Mouse (Mus musculus) heart, postnatal 0 days (tissue): ENCODE data around the gene Fgfr2. TPM values are rescaled to one million over a fixed set of nuclear protein-coding genes. Genes with fewer than 3 reads are reported as not detected.

Source experiments
- ATAC-seq: fragments of 200-750 bp; cut with Nextera tagmentation; 2 replicates; pipeline ENCODE4 v1.8.0; 2017; ENCODE audit warnings: low read depth, moderate number of reproducible peaks, moderate library complexity; ENCODE audit not compliant: insufficient read depth
- DNase-seq: peaks from one replicate; pipeline ENCODE4 v3.0.0-alpha.2; 2016; ENCODE audit warnings: low spot score
- H3K27ac ChIP-seq: fragments of 300-500 bp; sonication (generic); 2 replicates; pipeline ENCODE4 v1.5.1; 2014; ENCODE audit warnings: low read depth, mild to moderate bottlenecking
- H3K27me3 ChIP-seq: fragments of 300-500 bp; sonication (generic); 2 replicates; pipeline ENCODE4 v1.6.1; 2014; ENCODE audit warnings: low read length, mixed read lengths; ENCODE audit not compliant: control insufficient read depth, insufficient read depth
- H3K36me3 ChIP-seq: fragments of 300-500 bp; sonication (generic); replicated peaks from 2 replicates; pipeline ENCODE4 v1.6.1; 2014; ENCODE audit warnings: low read length, mixed read lengths; ENCODE audit not compliant: control insufficient read depth, insufficient read depth
- H3K4me1 ChIP-seq: fragments of 300-500 bp; sonication (generic); 2 replicates; pipeline ENCODE4 v1.6.1; 2014; ENCODE audit warnings: antibody characterized with exemption; ENCODE audit not compliant: control insufficient read depth, insufficient read depth
- H3K4me2 ChIP-seq: fragments of 300-500 bp; sonication (generic); 2 replicates; pipeline ENCODE4 v1.6.1; 2014; ENCODE audit warnings: low read depth, mild to moderate bottlenecking, low read length, moderate library complexity
- H3K4me3 ChIP-seq: fragments of 300-500 bp; sonication (generic); 2 replicates; pipeline ENCODE4 v1.5.1; 2014; ENCODE audit warnings: low read depth, low read length
- H3K9ac ChIP-seq: fragments of 300-500 bp; sonication (generic); replicated peaks from 2 replicates; pipeline ENCODE4 v1.6.1; 2014; ENCODE audit warnings: low read depth, low read length, mixed read lengths
- H3K9me3 ChIP-seq: fragments of 300-500 bp; sonication (generic); replicated peaks from 2 replicates; pipeline ENCODE4 v1.6.1; 2016; ENCODE audit warnings: low read length; ENCODE audit not compliant: control insufficient read depth
- CTCF ChIP-seq: IDR thresholded peaks from 2 replicates; pipeline ENCODE4 v1.5.1; 2016; ENCODE audit warnings: antibody characterized with exemption, control low read depth, low read depth
- EP300 ChIP-seq: IDR thresholded peaks from 2 replicates; pipeline ENCODE4 v1.6.1; 2016; ENCODE audit warnings: antibody characterized with exemption, low read depth
- WGBS: fragments of 180-500 bp; shearing (Covaris S2); extraction: QIAGEN DNeasy Blood & Tissue Kit; methylation state at CpG from one replicate; pipeline ENCODE4 v1.1.7; 2014; 5-methylcytosine and 5-hydroxymethylcytosine counted together
- polyA plus RNA-seq: library from polyadenylated mRNA; unstranded; fragments of >200 nt; fragmentation: Nextera tagmentation; extraction: Ambion mirVana; gene quantifications from 2 replicates; pipeline ENCODE4 v1.2.1, GENCODE M21; 2015
- total RNA-seq: library from RNA; depleted of rRNA; stranded (reverse); fragments of >200 nt; gene quantifications from 2 replicates; pipeline ENCODE4 v1.2.3, GENCODE M21; 2014; ENCODE audit warnings: low replicate concordance

Gene Fgfr2
- total and polyA plus RNA-seq, 2 experiments from 2014 or later = 3.8 to 11.5 TPM

GRCm38 (mm10) chr7:132272984-132273383 is 850.2 kb downstream of the Fgfr2 start:
- no peak overlapping the region for H3K9ac ChIP-seq
- WGBS = 93% methylated on average over 5 of the region's 5 CpGs
- H3K27me3 ChIP-seq = no peaks in the 10 kb centered on the region
- no peak overlapping the region for H3K27ac ChIP-seq
- no peak overlapping the region for H3K4me3 ChIP-seq
- TF ChIP-seq EP300 (no peak), CTCF (no peak)
- H3K9me3 ChIP-seq = no peaks in the 10 kb centered on the region; the same call in 1 of the 2 replicates
- ATAC-seq = no peak
- peaks cover 5% of the 10 kb centered on the region; the same call in 1 of the 2 replicates for H3K36me3 ChIP-seq
- DNase-seq = no peak
- H3K4me1 ChIP-seq = no peaks in the 10 kb centered on the region
- no peak overlapping the region for H3K4me2 ChIP-seq

- TF ChIP-seq EP300 = no peak
- no peak for TF ChIP-seq CTCF
- H3K27ac ChIP-seq = no peak overlapping the region
- H3K27me3 ChIP-seq = no peaks in the 10 kb centered on the region
- no peaks in the 10 kb centered on the region for H3K4me1 ChIP-seq
- H3K4me3 ChIP-seq = no peak overlapping the region
- WGBS = 74% methylated on average over 8 of the region's 8 CpGs
- H3K9me3 ChIP-seq = no peaks in the 10 kb centered on the region; the same call in 1 of the 2 replicates
- ATAC-seq = no peak
- no peak overlapping the region for H3K9ac ChIP-seq
- no peak overlapping the region for H3K4me2 ChIP-seq
- no peak for DNase-seq
- H3K36me3 ChIP-seq = peaks cover 9% of the 10 kb centered on the region; the same call in 1 of the 2 replicates
Measured at GRCm38 (mm10) chr7:132270364-132270763, 852.8 kb downstream of the Fgfr2 start.

- H3K4me2 ChIP-seq = no peak overlapping the region
- H3K4me1 ChIP-seq = no peaks in the 10 kb centered on the region
- H3K36me3 ChIP-seq = peaks cover 9% of the 10 kb centered on the region; the same call in 1 of the 2 replicates
- no peak overlapping the region for H3K27ac ChIP-seq
- H3K9me3 ChIP-seq = no peaks in the 10 kb centered on the region; the same call in 1 of the 2 replicates
- no peak overlapping the region for H3K4me3 ChIP-seq
- 74% methylated on average over 3 of the region's 3 CpGs for WGBS
- TF ChIP-seq EP300 = no peak
- TF ChIP-seq CTCF = no peak
- no peak overlapping the region for H3K9ac ChIP-seq
- ATAC-seq = no peak
- no peaks in the 10 kb centered on the region for H3K27me3 ChIP-seq
- no peak for DNase-seq
Measured at GRCm38 (mm10) chr7:132269661-132270060, 853.5 kb downstream of the Fgfr2 start.

- WGBS = 88% methylated on average over 4 of the region's 4 CpGs
- no peaks in the 10 kb centered on the region for H3K4me1 ChIP-seq
- no peak overlapping the region for H3K4me3 ChIP-seq
- DNase-seq (no peak), ATAC-seq (no peak)
- no peak overlapping the region for H3K27ac ChIP-seq
- TF ChIP-seq EP300 = no peak
- H3K27me3 ChIP-seq = no peaks in the 10 kb centered on the region
- H3K9me3 ChIP-seq = no peaks in the 10 kb centered on the region; the same call in 1 of the 2 replicates
- peaks cover 9% of the 10 kb centered on the region; the same call in 1 of the 2 replicates for H3K36me3 ChIP-seq
- H3K4me2 ChIP-seq = no peak overlapping the region
- H3K9ac ChIP-seq = no peak overlapping the region
Measured at GRCm38 (mm10) chr7:132267721-132268498, 855.2 kb downstream of the Fgfr2 start.

- DNase-seq (no peak), ATAC-seq (no peak)
- Histone ChIP-seq H3K9ac (no peak overlapping the region), H3K4me2 (no peak overlapping the region), H3K9me3 (no peaks in the 10 kb centered on the region), H3K4me3 (no peak overlapping the region), H3K27me3 (no peaks in the 10 kb centered on the region), H3K4me1 (no peaks in the 10 kb centered on the region), H3K36me3 (peaks cover 9% of the 10 kb centered on the region; the same call in 1 of the 2 replicates), H3K27ac (no peak overlapping the region)
- TF ChIP-seq CTCF (no peak), EP300 (no peak)
- WGBS = 33% methylated on average over 3 of the region's 3 CpGs
Measured at GRCm38 (mm10) chr7:132264763-132265162, 858.4 kb downstream of the Fgfr2 start.

- ATAC-seq (no peak), DNase-seq (no peak)
- no peak overlapping the region for H3K9ac ChIP-seq
- no peaks in the 10 kb centered on the region for H3K9me3 ChIP-seq
- H3K27ac ChIP-seq = no peak overlapping the region
- 62% methylated on average over 6 of the region's 6 CpGs for WGBS
- no peaks in the 10 kb centered on the region for H3K27me3 ChIP-seq
- H3K4me2 ChIP-seq = no peak overlapping the region
- TF ChIP-seq EP300 = no peak
- no peak for TF ChIP-seq CTCF
- H3K4me1 ChIP-seq = no peaks in the 10 kb centered on the region
- no peak overlapping the region for H3K4me3 ChIP-seq
- H3K36me3 ChIP-seq = 0 out of 2 replicates have a peak, but pooled peaks cover 4% of the 10 kb centered on the region
Measured at GRCm38 (mm10) chr7:132263186-132263585, 860.0 kb downstream of the Fgfr2 start.
